Mouse (Mus musculus): ENCODE measurements around the gene Lig1.

The Lig1 gene

GRCm38 (mm10) chr7:13310493-13311199 lies 33.6 kb downstream of the Lig1 start:
- DNase-seq (ENCODE audit: low spot score), result no peak

- DNase-seq (ENCODE audit: low spot score), result no peak
These were observed 34.3 kb downstream of the Lig1 start for GRCm38 (mm10) chr7:13311401-13311800.

GRCm38 (mm10) chr7:13314095-13314597 lies 37.1 kb downstream of the Lig1 start:
- peak; percentile 22 for DNase-seq (ENCODE audit: low spot score)

GRCm38 (mm10) chr7:13321424-13321823 lies 44.3 kb downstream of the Lig1 start:
- DNase-seq (ENCODE audit: low spot score), result no peak

- no peak for DNase-seq (ENCODE audit: low spot score)
These were observed 47.2 kb downstream of the Lig1 start, which contains the start of gene Pla2g4c for GRCm38 (mm10) chr7:13324316-13324715. Gene Pla2g4c (plus strand): TSS chr7:13324655.

GRCm38 (mm10) chr7:13330575-13330974 lies 53.5 kb downstream of the Lig1 start:
- DNase-seq (ENCODE audit: low spot score), result no peak

GRCm38 (mm10) chr7:13355943-13356342 lies 78.9 kb downstream of the Lig1 start:
- no peak for DNase-seq (ENCODE audit: low spot score)

All from MN1 (cell line).